Mouse (Mus musculus): ENCODE data around the gene Spns3. TPM values are rescaled to one million over a fixed set of nuclear protein-coding genes. Genes with fewer than 3 reads are reported as not detected.
"Not testable (repeated sequence)": the region's sequence is repeated elsewhere in the genome, so short reads cannot be mapped to it uniquely, and the experiment has no call there.

The Spns3 gene
- polyA plus RNA-seq, 1 experiment from 2014 or later = 0.16 TPM

DNA sequence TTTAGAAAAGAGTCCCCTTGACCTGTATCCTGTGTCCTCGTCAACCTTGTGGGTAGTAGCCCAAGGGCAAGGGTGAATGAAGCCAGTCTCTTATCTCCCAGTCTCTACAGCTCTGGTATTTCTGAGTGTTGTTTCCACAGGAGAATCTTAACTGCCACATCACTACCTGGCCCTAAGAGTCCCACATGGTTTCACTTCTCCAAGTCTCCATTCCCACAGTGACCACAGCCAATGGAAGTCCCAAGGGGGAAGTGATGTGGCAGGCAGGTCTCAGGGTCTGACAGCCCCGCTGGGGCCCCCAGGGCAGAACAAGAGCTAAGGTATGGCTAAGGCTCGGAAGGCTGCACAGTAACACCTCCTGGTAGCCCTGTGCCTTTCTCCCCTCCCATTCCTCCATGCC lies 3.1 kb downstream of the Spns3 start:
- Histone ChIP-seq H3K27ac (no peak overlapping the region), H3K4me2 (no peak overlapping the region), H3K9ac (no peak overlapping the region), H3K4me1 (replicated peaks) (no peaks in the 10 kb centered on the region), H3K4me3 (no peak overlapping the region), H3K36me3 (no peaks in the 10 kb centered on the region), H3K9me3 (no peaks in the 10 kb centered on the region), H3K27me3 (no peaks in the 10 kb centered on the region)
- no peak for ATAC-seq (ENCODE audit: low FRiP score)
- WGBS = 77% methylated on average over 3 of the region's 3 CpGs

DNA sequence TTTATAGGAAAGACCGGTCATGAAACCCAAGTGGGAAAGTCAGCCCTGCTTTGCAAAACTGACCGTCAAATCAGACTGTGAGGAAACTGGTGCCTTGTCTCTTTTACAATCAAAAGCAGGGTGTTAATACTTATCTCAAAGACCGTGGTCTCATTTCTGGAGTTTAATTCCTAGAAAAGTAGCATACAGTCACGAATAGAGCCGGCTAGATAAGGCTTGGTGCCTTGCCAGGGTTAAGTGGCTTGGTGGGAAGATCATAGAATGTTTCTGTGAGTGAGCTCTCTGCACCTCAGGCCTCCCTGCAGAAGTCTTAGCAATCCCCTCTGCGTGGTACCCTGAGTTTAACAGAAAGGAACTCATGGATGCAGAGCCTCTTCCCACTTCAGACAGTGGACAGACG lies 5.6 kb downstream of the Spns3 start:
- no peaks in the 10 kb centered on the region for H3K4me1 ChIP-seq (replicated peaks)
- H3K4me3 ChIP-seq = no peak overlapping the region
- H3K27ac ChIP-seq = no peak overlapping the region
- H3K4me2 ChIP-seq = no peak overlapping the region
- H3K9ac ChIP-seq = no peak overlapping the region
- H3K9me3 ChIP-seq = no peaks in the 10 kb centered on the region
- no peaks in the 10 kb centered on the region for H3K36me3 ChIP-seq
- no peaks in the 10 kb centered on the region for H3K27me3 ChIP-seq
- ATAC-seq (ENCODE audit: low FRiP score) = no peak
- whole genome bisulfite sequencing = 83% methylated on average over 7 of the region's 7 CpGs

DNA sequence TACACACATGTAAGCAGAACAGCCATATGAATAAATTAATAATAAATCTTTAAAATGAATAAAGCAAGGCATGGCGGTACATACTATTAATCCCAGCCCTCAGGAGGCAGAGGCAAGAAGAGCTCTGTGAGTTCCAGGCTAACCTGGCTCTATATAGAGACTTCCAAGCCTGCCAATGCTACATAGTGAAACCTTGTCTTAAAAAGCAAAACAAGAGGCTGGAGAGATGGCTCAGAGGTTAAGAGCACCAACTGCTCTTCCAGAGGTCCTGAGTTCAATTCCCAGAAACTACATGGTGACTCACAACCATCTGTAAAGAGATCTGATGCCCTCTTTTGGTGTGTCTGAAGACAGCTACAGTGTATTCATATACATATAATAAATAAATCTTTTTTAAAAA lies 6.6 kb downstream of the Spns3 start:
- not testable (repeated sequence) for H3K36me3 ChIP-seq; H3K4me1 ChIP-seq (replicated peaks); H3K4me2 ChIP-seq; H3K9me3 ChIP-seq; H3K27ac ChIP-seq; H3K27me3 ChIP-seq; H3K9ac ChIP-seq; ATAC-seq (ENCODE audit: low FRiP score); H3K4me3 ChIP-seq
- 97% methylated on average over 1 of the region's 1 CpGs for WGBS

DNA sequence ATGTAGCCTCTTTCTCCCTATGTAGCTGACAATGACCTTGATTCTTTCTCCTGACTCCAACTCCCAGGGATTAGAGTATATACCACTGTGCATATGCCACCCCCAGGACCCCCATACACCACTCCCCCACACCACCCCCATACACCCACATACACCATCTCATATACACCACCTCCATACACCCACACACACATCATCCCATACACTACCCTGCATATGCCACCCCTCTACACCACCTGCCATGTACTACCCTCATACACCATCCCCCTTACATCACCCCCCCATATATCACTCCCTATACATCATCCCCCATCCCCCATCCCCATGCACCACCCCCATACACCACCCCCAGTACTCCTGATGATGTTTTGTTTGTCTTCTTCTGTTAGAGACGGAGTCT lies 7.7 kb downstream of the Spns3 start:
- Histone ChIP-seq H3K4me3 (no peak overlapping the region), H3K9me3 (no peaks in the 10 kb centered on the region), H3K4me1 (replicated peaks) (no peaks in the 10 kb centered on the region), H3K27ac (no peak overlapping the region), H3K9ac (no peak overlapping the region), H3K36me3 (no peaks in the 10 kb centered on the region), H3K4me2 (no peak overlapping the region), H3K27me3 (0 out of 2 replicates have a peak, but pooled peaks cover 2% of the 10 kb centered on the region)
- ATAC-seq (ENCODE audit: low FRiP score) = no peak
- 72% methylated on average over 1 of the region's 1 CpGs for WGBS

DNA sequence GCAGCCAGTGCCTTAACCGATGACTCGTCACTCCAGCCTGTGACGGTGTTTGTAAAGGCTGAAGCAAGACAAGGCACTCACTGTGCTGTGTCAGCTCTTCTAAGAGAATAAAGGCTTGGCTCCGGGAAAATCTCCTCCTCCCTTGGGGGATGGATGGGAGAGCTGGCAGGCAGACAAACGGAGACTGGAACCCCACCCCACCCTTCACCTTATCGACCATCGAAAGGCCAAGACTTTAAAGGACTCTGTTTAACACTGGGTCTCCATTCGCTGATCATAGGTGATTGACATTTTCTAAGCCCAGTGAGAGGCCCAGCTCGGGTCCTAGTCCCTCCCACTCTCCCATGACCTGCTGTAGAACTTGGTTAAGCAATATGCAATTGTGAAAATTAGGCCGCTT lies 8.4 kb downstream of the Spns3 start:
- ATAC-seq (ENCODE audit: low FRiP score) = no peak
- Histone ChIP-seq H3K27me3 (0 out of 2 replicates have a peak, but pooled peaks cover 2% of the 10 kb centered on the region), H3K9me3 (no peaks in the 10 kb centered on the region), H3K4me1 (replicated peaks) (no peaks in the 10 kb centered on the region), H3K36me3 (no peaks in the 10 kb centered on the region), H3K4me2 (no peak overlapping the region), H3K27ac (no peak overlapping the region), H3K9ac (no peak overlapping the region), H3K4me3 (no peak overlapping the region)
- 57% methylated on average over 10 of the region's 10 CpGs for WGBS

DNA sequence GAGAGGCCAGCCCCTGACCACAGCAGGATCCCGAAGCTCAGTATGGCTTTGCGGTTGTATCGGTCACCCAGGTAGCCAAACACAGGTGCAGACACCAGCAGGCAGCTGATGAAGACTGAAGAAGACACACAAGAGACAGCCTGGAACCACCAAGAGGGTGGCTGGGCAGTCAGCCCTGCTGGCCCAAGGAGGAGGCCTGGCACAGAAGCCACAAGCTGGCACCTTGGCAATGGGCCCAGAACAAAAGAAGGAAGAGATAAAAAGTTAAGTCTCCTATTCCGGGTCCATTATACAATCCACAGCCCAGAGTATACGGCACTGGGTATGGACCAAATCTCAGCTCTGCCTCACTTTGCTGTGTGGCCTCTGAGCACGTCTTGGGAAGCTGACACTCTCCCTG lies 9.9 kb downstream of the Spns3 start:
- 0 out of 2 replicates have a peak, but pooled peaks cover 1% of the 10 kb centered on the region for H3K9me3 ChIP-seq
- ATAC-seq (ENCODE audit: low FRiP score) = no peak

DNA sequence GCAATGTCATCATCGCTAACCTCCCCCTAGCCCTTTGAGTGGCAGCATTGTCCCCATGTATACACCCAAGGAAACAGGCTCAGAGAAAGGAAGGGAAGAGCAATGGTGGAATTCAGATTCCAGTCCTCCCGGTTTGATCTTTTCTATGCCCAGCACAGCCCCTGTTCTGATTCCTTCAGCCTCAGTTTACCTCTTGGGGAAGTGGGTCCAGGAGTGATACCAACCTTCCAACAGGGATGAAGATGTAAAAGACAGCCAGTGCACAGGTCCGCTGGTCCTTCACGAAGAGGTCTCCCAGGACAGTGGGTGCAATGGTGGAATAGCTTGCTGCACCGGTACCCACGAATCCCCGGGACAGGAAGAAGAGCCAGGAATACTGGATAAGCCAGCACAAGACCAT lies 11.5 kb downstream of the Spns3 start:
- 92% methylated on average over 7 of the region's 7 CpGs for WGBS
- H3K4me3 ChIP-seq = no peak overlapping the region
- H3K4me1 ChIP-seq (replicated peaks) = no peaks in the 10 kb centered on the region
- H3K27ac ChIP-seq = no peak overlapping the region
- no peak overlapping the region for H3K9ac ChIP-seq
- 0 out of 2 replicates have a peak, but pooled peaks cover 4% of the 10 kb centered on the region for H3K9me3 ChIP-seq
- H3K36me3 ChIP-seq = no peaks in the 10 kb centered on the region
- ATAC-seq (ENCODE audit: low FRiP score) = no peak
- no peak overlapping the region for H3K4me2 ChIP-seq
- 0 out of 2 replicates have a peak, but pooled peaks cover 2% of the 10 kb centered on the region for H3K27me3 ChIP-seq

More for the DNA sequence above, 9.9 kb downstream of the Spns3 start:
- Histone ChIP-seq H3K36me3 (no peaks in the 10 kb centered on the region), H3K4me3 (no peak overlapping the region), H3K27me3 (0 out of 2 replicates have a peak, but pooled peaks cover 2% of the 10 kb centered on the region), H3K27ac (no peak overlapping the region), H3K4me2 (no peak overlapping the region), H3K4me1 (replicated peaks) (no peaks in the 10 kb centered on the region), H3K9ac (no peak overlapping the region)
- 83% methylated on average over 6 of the region's 6 CpGs for WGBS

DNA sequence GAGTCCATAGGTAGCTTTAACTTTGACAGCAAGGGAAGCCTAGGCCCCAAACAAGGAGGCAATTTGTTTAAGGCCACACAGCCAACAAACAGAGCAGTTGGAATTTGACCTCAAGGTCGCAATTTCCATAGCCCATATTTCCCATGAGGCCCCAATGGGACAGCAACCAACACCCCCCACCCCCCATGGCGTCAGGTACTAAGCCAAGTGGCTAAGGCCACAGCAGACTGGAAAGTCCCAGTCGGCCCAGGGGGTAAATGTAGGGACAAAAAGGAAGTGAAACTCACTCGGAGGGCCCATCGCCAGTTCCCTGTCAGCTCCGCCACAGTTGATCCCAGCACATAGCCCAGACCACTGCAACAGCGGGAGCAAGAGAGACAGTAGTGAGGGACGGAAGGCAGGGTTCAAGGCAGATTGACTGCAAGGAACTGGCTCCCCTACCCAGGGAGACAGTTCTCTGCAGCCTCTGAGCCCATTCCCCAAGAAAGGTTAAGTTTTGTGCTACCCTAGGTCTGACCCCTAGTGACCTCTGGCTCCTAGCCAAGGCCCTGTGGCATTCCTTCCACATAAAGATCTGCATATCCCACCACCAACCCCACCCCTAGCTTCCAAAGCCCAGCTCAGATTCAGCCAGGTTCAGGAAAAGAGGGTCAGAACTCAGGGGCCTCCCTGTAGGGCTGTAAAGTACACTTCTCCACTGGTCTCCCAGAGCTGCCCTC lies 12.1 kb downstream of the Spns3 start:
- no peak overlapping the region for H3K4me3 ChIP-seq
- no peak for ATAC-seq (ENCODE audit: low FRiP score)
- WGBS = 59% methylated on average over 8 of the region's 8 CpGs
- no peak overlapping the region for H3K27ac ChIP-seq
- no peak overlapping the region for H3K4me2 ChIP-seq
- H3K36me3 ChIP-seq = no peaks in the 10 kb centered on the region
- H3K9ac ChIP-seq = no peak overlapping the region
- H3K27me3 ChIP-seq = 0 out of 2 replicates have a peak, but pooled peaks cover 2% of the 10 kb centered on the region
- no peaks in the 10 kb centered on the region for H3K4me1 ChIP-seq (replicated peaks)
- H3K9me3 ChIP-seq = 0 out of 2 replicates have a peak, but pooled peaks cover 4% of the 10 kb centered on the region

DNA sequence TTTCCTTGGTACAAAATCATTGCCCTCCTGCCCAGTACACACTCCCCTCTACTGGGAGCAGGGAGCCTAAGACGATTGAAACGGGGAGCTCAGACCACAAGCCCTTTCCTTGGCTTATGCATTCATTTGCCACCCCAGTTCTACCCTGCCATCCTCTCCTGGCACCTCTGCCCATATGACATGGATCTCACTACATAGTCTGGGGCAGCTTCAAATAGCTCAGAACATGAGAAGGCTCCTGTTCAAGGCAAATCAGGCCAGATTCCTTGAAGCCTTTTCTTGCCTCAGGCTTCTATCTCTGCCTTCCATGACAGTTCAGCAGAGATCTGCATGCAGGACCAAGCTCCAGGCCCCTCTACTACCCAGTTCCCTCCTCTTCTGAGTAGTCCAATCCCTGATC lies 12.8 kb downstream of the Spns3 start:
- ATAC-seq (ENCODE audit: low FRiP score) = no peak
- no peaks in the 10 kb centered on the region for H3K36me3 ChIP-seq
- no peak overlapping the region for H3K4me2 ChIP-seq
- no peak overlapping the region for H3K9ac ChIP-seq
- 98% methylated on average over 2 of the region's 2 CpGs for WGBS
- H3K27ac ChIP-seq = no peak overlapping the region
- H3K4me1 ChIP-seq (replicated peaks) = no peaks in the 10 kb centered on the region
- H3K27me3 ChIP-seq = 0 out of 2 replicates have a peak, but pooled peaks cover 2% of the 10 kb centered on the region
- H3K4me3 ChIP-seq = no peak overlapping the region
- H3K9me3 ChIP-seq = 0 out of 2 replicates have a peak, but pooled peaks cover 4% of the 10 kb centered on the region

DNA sequence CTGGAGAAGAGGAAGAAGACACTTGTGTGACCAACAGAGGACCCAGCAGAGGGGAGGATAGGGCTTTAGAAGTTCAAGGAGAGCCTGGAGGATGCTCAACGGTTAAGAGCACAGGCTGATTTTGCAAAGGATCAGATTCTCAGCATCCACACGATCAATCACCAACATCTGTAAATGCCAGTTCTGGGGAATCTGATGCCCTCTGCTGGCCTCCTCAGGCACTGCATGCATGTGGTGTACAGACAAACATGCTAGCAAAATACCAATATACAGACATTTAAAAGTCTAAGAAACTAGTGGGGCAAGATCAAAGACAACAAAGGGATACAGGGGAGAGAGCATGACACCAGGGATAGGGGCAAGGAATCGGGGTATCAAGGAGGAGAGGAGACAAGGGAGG lies 14.8 kb downstream of the Spns3 start:
- no peaks in the 10 kb centered on the region for H3K36me3 ChIP-seq
- ATAC-seq (ENCODE audit: low FRiP score) = no peak

GRCm38 (mm10) chr11:72532890-72533289 lies 17.4 kb downstream of the Spns3 start:
- Histone ChIP-seq H3K4me2 (no peak overlapping the region), H3K27ac (no peak overlapping the region), H3K4me1 (replicated peaks) (no peaks in the 10 kb centered on the region), H3K4me3 (no peak overlapping the region), H3K9me3 (0 out of 2 replicates have a peak, but pooled peaks cover 4% of the 10 kb centered on the region), H3K27me3 (no peaks in the 10 kb centered on the region), H3K36me3 (no peaks in the 10 kb centered on the region), H3K9ac (no peak overlapping the region)
- ATAC-seq (ENCODE audit: low FRiP score) = no peak
- WGBS = 79% methylated on average over 3 of the region's 3 CpGs

More for the DNA sequence above, 14.8 kb downstream of the Spns3 start:
- WGBS = 81% methylated on average over 3 of the region's 3 CpGs
- H3K27me3 ChIP-seq = 0 out of 2 replicates have a peak, but pooled peaks cover 2% of the 10 kb centered on the region
- H3K9ac ChIP-seq = no peak overlapping the region
- H3K9me3 ChIP-seq = 0 out of 2 replicates have a peak, but pooled peaks cover 4% of the 10 kb centered on the region
- no peak overlapping the region for H3K27ac ChIP-seq
- H3K4me2 ChIP-seq = no peak overlapping the region
- no peak overlapping the region for H3K4me3 ChIP-seq
- H3K4me1 ChIP-seq (replicated peaks) = no peaks in the 10 kb centered on the region

DNA sequence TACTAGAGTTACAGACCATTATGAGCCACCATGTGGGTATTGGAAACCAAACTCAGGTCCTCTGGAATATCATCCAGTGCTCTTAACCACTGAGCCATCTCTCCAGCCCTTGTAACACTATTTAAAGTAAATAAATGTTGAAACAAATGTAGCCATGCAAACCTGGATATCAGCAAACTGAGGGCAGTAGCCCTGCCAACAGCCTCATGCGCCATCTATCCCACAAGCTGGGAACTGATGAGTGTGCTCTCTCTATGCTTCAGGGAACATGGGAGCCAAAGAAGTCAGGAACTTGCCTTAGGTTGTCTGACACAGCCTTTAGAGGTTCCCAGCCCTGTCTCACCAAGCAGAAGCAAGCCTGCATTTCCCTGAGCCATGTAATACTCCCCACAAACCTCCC lies 18.7 kb downstream of the Spns3 start:
- 0 out of 2 replicates have a peak, but pooled peaks cover 4% of the 10 kb centered on the region for H3K9me3 ChIP-seq
- H3K27me3 ChIP-seq = no peaks in the 10 kb centered on the region
- H3K4me3 ChIP-seq = no peak overlapping the region
- no peak overlapping the region for H3K4me2 ChIP-seq
- H3K9ac ChIP-seq = no peak overlapping the region
- H3K4me1 ChIP-seq (replicated peaks) = no peaks in the 10 kb centered on the region
- H3K27ac ChIP-seq = no peak overlapping the region
- H3K36me3 ChIP-seq = no peaks in the 10 kb centered on the region
- no peak for ATAC-seq (ENCODE audit: low FRiP score)
- 71% methylated on average over 1 of the region's 1 CpGs for WGBS

GRCm38 (mm10) chr11:72531144-72531543 lies 19.2 kb downstream of the Spns3 start:
- Histone ChIP-seq H3K4me1 (replicated peaks) (no peaks in the 10 kb centered on the region), H3K36me3 (no peaks in the 10 kb centered on the region), H3K4me3 (no peak overlapping the region), H3K27me3 (no peaks in the 10 kb centered on the region), H3K4me2 (no peak overlapping the region), H3K27ac (no peak overlapping the region), H3K9me3 (0 out of 2 replicates have a peak, but pooled peaks cover 4% of the 10 kb centered on the region), H3K9ac (no peak overlapping the region)
- ATAC-seq (ENCODE audit: low FRiP score) = no peak
- 85% methylated on average over 5 of the region's 5 CpGs for WGBS
